Mouse (Mus musculus) gastrocnemius, adult 2 months (tissue): Measurements from ENCODE around the gene Nhlrc4. TPM values are rescaled to one million over a fixed set of nuclear protein-coding genes. Genes with fewer than 3 reads are reported as not detected.
A peak's percentile ranks its signal among the peaks of the same experiment; 100 is the strongest.

ENCODE experiments used
- DNase-seq: peaks from one replicate; pipeline ENCODE4 v3.0.0; 2022
- H3K27ac ChIP-seq: fragments of 200-600 bp; 2 replicates; pipeline ENCODE4 v1.8.1; 2022; ENCODE audit warnings: mild to moderate bottlenecking
- H3K4me3 ChIP-seq: fragments of 200-600 bp; 2 replicates; pipeline ENCODE4 v1.8.1; 2022; ENCODE audit warnings: mild to moderate bottlenecking, moderate library complexity
- CTCF ChIP-seq: fragments of 200-600 bp; IDR thresholded peaks from 2 replicates; pipeline ENCODE4 v1.8.1; 2022; ENCODE audit warnings: antibody characterized with exemption, mild to moderate bottlenecking, moderate library complexity
- intact Hi-C: fragments of 180-260 bp; cut with DNase I; formaldehyde crosslinking; loops from one replicate; pipeline ENCODE4 v1.15.1; 2025
- total RNA-seq, 2 experiments: library from RNA; stranded (reverse); gene quantifications; 2 replicates each; pipeline ENCODE4 v1.2.3; 2021

Gene Nhlrc4
- total RNA-seq, 2 experiments from 2014 or later, result not detected

GRCm38 (mm10) chr17:25970954-25971707 lies 26.4 kb upstream of the Nhlrc4 start:
- no peak for DNase-seq
- no peak for TF ChIP-seq CTCF
- intact Hi-C loops, result no loop called here
- Histone ChIP-seq H3K4me3 (no peak overlapping the region), H3K27ac (peak overlapping the region; percentile 21; the same call in 1 of the 2 replicates)

GRCm38 (mm10) chr17:25970448-25970847 lies 25.7 kb upstream of the Nhlrc4 start:
- Histone ChIP-seq H3K27ac (no peak overlapping the region; the same call in 1 of the 2 replicates), H3K4me3 (no peak overlapping the region)
- intact Hi-C loops, result no loop called here
- DNase-seq, result no peak
- no peak for TF ChIP-seq CTCF

- TF ChIP-seq CTCF, result no peak
- intact Hi-C loops, result no loop called here
- no peak overlapping the region for H3K27ac ChIP-seq
- DNase-seq, result no peak
- no peak overlapping the region for H3K4me3 ChIP-seq
Measured at GRCm38 (mm10) chr17:25968176-25968575, 23.4 kb upstream of the Nhlrc4 start.

GRCm38 (mm10) chr17:25967652-25968051 lies 22.9 kb upstream of the Nhlrc4 start:
- no peak for TF ChIP-seq CTCF
- intact Hi-C loops, result no loop called here
- Histone ChIP-seq H3K4me3 (no peak overlapping the region), H3K27ac (no peak overlapping the region)
- DNase-seq, result no peak

GRCm38 (mm10) chr17:25964271-25964670 lies 19.5 kb upstream of the Nhlrc4 start:
- no peak for DNase-seq
- Histone ChIP-seq H3K27ac (no peak overlapping the region), H3K4me3 (no peak overlapping the region)
- intact Hi-C loops, result no loop called here
- no peak for TF ChIP-seq CTCF

GRCm38 (mm10) chr17:25962413-25962905 lies 17.7 kb upstream of the Nhlrc4 start:
- intact Hi-C loops, result no loop called here
- Histone ChIP-seq H3K4me3 (no peak overlapping the region), H3K27ac (no peak overlapping the region)
- no peak for DNase-seq
- no peak for TF ChIP-seq CTCF

- no peak for DNase-seq
- H3K4me3 ChIP-seq, result no peak overlapping the region
- intact Hi-C loops, result no loop called here
- H3K27ac ChIP-seq, result no peak overlapping the region
- TF ChIP-seq CTCF, result no peak
Measured at GRCm38 (mm10) chr17:25961566-25961965, 16.8 kb upstream of the Nhlrc4 start.

GRCm38 (mm10) chr17:25959630-25960467 lies 15.1 kb upstream of the Nhlrc4 start:
- Histone ChIP-seq H3K27ac (no peak overlapping the region), H3K4me3 (no peak overlapping the region)
- DNase-seq, result no peak
- TF ChIP-seq CTCF, result no peak
- intact Hi-C loops, result no loop called here

- TF ChIP-seq CTCF, result no peak
- H3K4me3 ChIP-seq, result no peak overlapping the region
- DNase-seq, result no peak
- no peak overlapping the region for H3K27ac ChIP-seq
- intact Hi-C loops, result no loop called here
Measured at GRCm38 (mm10) chr17:25958771-25959494, 14.2 kb upstream of the Nhlrc4 start.

- no peak for DNase-seq
- no peak for TF ChIP-seq CTCF
- H3K4me3 ChIP-seq, result no peak overlapping the region
- intact Hi-C loops, result no loop called here
- H3K27ac ChIP-seq, result no peak overlapping the region
Measured at GRCm38 (mm10) chr17:25957586-25958051, 12.9 kb upstream of the Nhlrc4 start.

GRCm38 (mm10) chr17:25956631-25957030 lies 11.9 kb upstream of the Nhlrc4 start:
- no peak for TF ChIP-seq CTCF
- intact Hi-C loops, result no loop called here
- H3K27ac ChIP-seq, result no peak overlapping the region
- H3K4me3 ChIP-seq, result no peak overlapping the region
- no peak for DNase-seq

GRCm38 (mm10) chr17:25956201-25956600 lies 11.4 kb upstream of the Nhlrc4 start:
- intact Hi-C loops, result no loop called here
- H3K4me3 ChIP-seq, result no peak overlapping the region
- DNase-seq, result no peak
- no peak overlapping the region for H3K27ac ChIP-seq
- no peak for TF ChIP-seq CTCF
